9 mouse cellular contexts compared by ENCODE assay signal in genomic region chr4:95049884-95050517, GRCm38 (mm10). TPM values are rescaled to one million over a fixed set of nuclear protein-coding genes. Genes with fewer than 3 reads are reported as not detected.
DNase-seq lines count a peak whose midpoint lies in the region; ATAC-seq lines count a peak whose summit lies in the region.
"Had no signal": no experiment of that assay in that cellular context is flagged by ENCODE, and none has a peak within 500 bp of the region (broad histone marks: within the 10 kb centered on the region; RNA-seq: fewer than 3 reads in every experiment).

No protein-coding gene starts in this region.

- peak overlapping the region; percentile 99 for H3K27ac ChIP-seq in embryonic facial prominence, embryonic 14.5 days (replicated peaks; ENCODE audit: low read depth, low read length)
- H3K27ac ChIP-seq in heart, embryonic 14.5 days (replicated peaks in 1 of 2; ENCODE audit: control insufficient read depth in 1 of 2, insufficient read depth in 1 of 2, low read depth in 2 of 2, low read length in 2 of 2), result peak overlapping the region; percentile 100
- no peak overlapping the region for H3K27ac ChIP-seq in liver, embryonic 15.5 days (replicated peaks)
- peak overlapping the region; percentile 92 for H3K27ac ChIP-seq in neural tube, embryonic 13.5 days (replicated peaks)

- peak overlapping the region; percentile 90 for H3K4me2 ChIP-seq in embryonic facial prominence, embryonic 14.5 days (ENCODE audit: low read depth, low read length)
- H3K4me2 ChIP-seq in heart, embryonic 14.5 days (ENCODE audit: low read length), result peak overlapping the region; percentile 89
- H3K4me2 ChIP-seq in liver, embryonic 15.5 days, result peak overlapping the region; percentile 82
- peak overlapping the region; percentile 96 for H3K4me2 ChIP-seq in neural tube, embryonic 13.5 days

- no peaks in the 10 kb centered on the region for H3K36me3 ChIP-seq in embryonic facial prominence, embryonic 14.5 days (ENCODE audit: control insufficient read depth, insufficient read depth, low read length)
- H3K36me3 ChIP-seq in heart, embryonic 14.5 days (ENCODE audit: control insufficient read depth, insufficient read depth, low read length), result peaks cover 16% of the 10 kb centered on the region; the same call in 1 of the 2 replicates
- H3K36me3 ChIP-seq in liver, embryonic 15.5 days (replicated peaks), result no peaks in the 10 kb centered on the region
- no peaks in the 10 kb centered on the region for H3K36me3 ChIP-seq in neural tube, embryonic 13.5 days

- WGBS in embryonic facial prominence, embryonic 14.5 days, result under 1% methylated on average over 30 of the region's 34 CpGs
- WGBS in heart, embryonic 14.5 days, result under 1% methylated on average over 34 of the region's 34 CpGs
- under 1% methylated on average over 34 of the region's 34 CpGs for WGBS in liver, embryonic 15.5 days (ENCODE audit: insufficient replicate concordance)
- under 1% methylated on average over 34 of the region's 34 CpGs for WGBS in neural tube, embryonic 13.5 days

- no peaks in the 10 kb centered on the region for H3K9me3 ChIP-seq in embryonic facial prominence, embryonic 14.5 days (ENCODE audit: control insufficient read depth, low read length)
- no peaks in the 10 kb centered on the region for H3K9me3 ChIP-seq in heart, embryonic 14.5 days (ENCODE audit: control insufficient read depth, low read length)
- no peaks in the 10 kb centered on the region for H3K9me3 ChIP-seq in liver, embryonic 15.5 days (replicated peaks)
- no peaks in the 10 kb centered on the region for H3K9me3 ChIP-seq in neural tube, embryonic 13.5 days

- H3K9ac ChIP-seq in embryonic facial prominence, embryonic 14.5 days (ENCODE audit: low read depth, low read length), result peak overlapping the region; percentile 94
- peak overlapping the region; percentile 99 for H3K9ac ChIP-seq in heart, embryonic 14.5 days (ENCODE audit: low read length)
- H3K9ac ChIP-seq in liver, embryonic 15.5 days, result peak overlapping the region; percentile 66
- peak overlapping the region; percentile 80 for H3K9ac ChIP-seq in neural tube, embryonic 13.5 days

- peak overlapping the region; percentile 80 for H3K4me3 ChIP-seq in embryonic facial prominence, embryonic 14.5 days (ENCODE audit: low read depth, low read length)
- peak overlapping the region; percentile 90 to 93 for H3K4me3 ChIP-seq in heart, embryonic 14.5 days (ENCODE audit: control insufficient read depth in 1 of 2, insufficient read depth in 1 of 2, low read depth in 1 of 2, low read length in 2 of 2)
- H3K4me3 ChIP-seq in liver, embryonic 15.5 days (replicated peaks), result peak overlapping the region; percentile 62
- H3K4me3 ChIP-seq in neural tube, embryonic 13.5 days, result peak overlapping the region; percentile 76

- ATAC-seq in monocyte, adult 5-6 weeks (replicated peaks; ENCODE audit: insufficient number of reproducible peaks, low FRiP score, low TSS enrichment, poor library complexity, severe bottlenecking), result no peak
- ATAC-seq in embryonic facial prominence, embryonic 14.5 days (ENCODE audit: low read depth), result no peak
- no peak for ATAC-seq in heart, embryonic 14.5 days (ENCODE audit: insufficient number of reproducible peaks, insufficient read depth, low FRiP score, low read depth)
- ATAC-seq in liver, embryonic 15.5 days (ENCODE audit: insufficient read depth), result no peak
- ATAC-seq in neural tube, embryonic 13.5 days (ENCODE audit: low read depth), result no peak

- H3K27me3 ChIP-seq in embryonic facial prominence, embryonic 14.5 days (replicated peaks; ENCODE audit: control insufficient read depth, insufficient read depth, low read length), result no peaks in the 10 kb centered on the region
- H3K27me3 ChIP-seq in heart, embryonic 14.5 days (ENCODE audit: control insufficient read depth, insufficient read depth, low read length), result no peaks in the 10 kb centered on the region
- H3K27me3 ChIP-seq in liver, embryonic 15.5 days, result peaks cover 73% of the 10 kb centered on the region
- no peaks in the 10 kb centered on the region for H3K27me3 ChIP-seq in neural tube, embryonic 13.5 days

- H3K4me1 ChIP-seq in embryonic facial prominence, embryonic 14.5 days (ENCODE audit: control insufficient read depth, insufficient read depth, low read length), result peaks cover 11% of the 10 kb centered on the region
- H3K4me1 ChIP-seq in heart, embryonic 14.5 days (ENCODE audit: control insufficient read depth in 2 of 2, insufficient read depth in 2 of 2, low read length in 2 of 2), result peaks cover 0 to 20% of the 10 kb centered on the region in 2 experiments; a peak in 2 of 4 replicates
- H3K4me1 ChIP-seq in liver, embryonic 15.5 days (replicated peaks), result peaks cover 24% of the 10 kb centered on the region
- peaks cover 37% of the 10 kb centered on the region for H3K4me1 ChIP-seq in neural tube, embryonic 13.5 days (replicated peaks)

- DNase-seq in monocyte, adult 2 months (ENCODE audit: low read depth in 1 of 2, low spot score in 2 of 2), result peak; percentile 38 to 51
- peak; percentile 85 for DNase-seq in embryonic facial prominence, embryonic 14.5 days (ENCODE audit: low spot score)
- peak; percentile 93 for DNase-seq in kidney, postnatal 14 days
- peak; percentile 24 for DNase-seq in telencephalon, adult 2 months (ENCODE audit: low read depth, low spot score)

RNA-seq across cellular contexts. Expression of gene Jun, which starts 2.0 kb away (rescaled TPM):
- 141 to 642 TPM (median 148 TPM) in 3 replicates for total RNA-seq in monocyte, adult 5-6 weeks (2017)
- polyA plus RNA-seq in embryonic facial prominence, embryonic 14.5 days (2014; fragmentation: Nextera tagmentation; extraction: Ambion mirVana), result 47.1 and 53.6 TPM in 2 replicates
- 35.6 and 39.3 TPM in 2 replicates for polyA plus RNA-seq in heart, embryonic 14.5 days (2014; fragmentation: Nextera tagmentation; extraction: Ambion mirVana)
- 5.9 and 7.6 TPM in 2 replicates for polyA plus RNA-seq in liver, embryonic 15.5 days (2015; fragmentation: Nextera tagmentation; extraction: Ambion mirVana)
- polyA plus RNA-seq in neural tube, embryonic 13.5 days (2015; fragmentation: Nextera tagmentation; extraction: Ambion mirVana), result 77.6 and 79.5 TPM in 2 replicates
- total RNA-seq: MEL had no signal

Comparison
In these comparisons a context has a peak if more than half of its experiments do, and no peak if none do; other contexts are left out.
1. DNase-seq: peak in every context shown above with its lines; median percentile 93 in kidney, postnatal 14 days; 85 in embryonic facial prominence, embryonic 14.5 days; 44 in monocyte, adult 2 months; 24 in telencephalon, adult 2 months.